Mouse (Mus musculus) intestine, postnatal 0 days (tissue): ENCODE results near the gene Etv6. TPM values are rescaled to one million over a fixed set of nuclear protein-coding genes. Genes with fewer than 3 reads are reported as not detected.
A peak's percentile ranks its signal among the peaks of the same experiment; 100 is the strongest.

ENCODE experiments used
- ATAC-seq: fragments of 200-750 bp; cut with Nextera tagmentation; 2 replicates; pipeline ENCODE4 v1.8.0; 2017; ENCODE audit warnings: mild to moderate bottlenecking, moderate TSS enrichment, moderate library complexity
- H3K27ac ChIP-seq: fragments of 300-500 bp; sonication (generic); 2 replicates; pipeline ENCODE4 v1.5.1; 2014; ENCODE audit warnings: mild to moderate bottlenecking, low read depth, low read length, moderate library complexity
- H3K27me3 ChIP-seq: fragments of 300-500 bp; sonication (generic); replicated peaks from 2 replicates; pipeline ENCODE4 v1.6.1; 2014; ENCODE audit warnings: low read length, mixed read lengths; ENCODE audit not compliant: control insufficient read depth, insufficient read depth
- H3K36me3 ChIP-seq: fragments of 300-500 bp; sonication (generic); 2 replicates; pipeline ENCODE4 v1.6.1; 2014; ENCODE audit warnings: mild to moderate bottlenecking, moderate library complexity; ENCODE audit not compliant: control insufficient read depth, insufficient read depth
- H3K4me1 ChIP-seq: fragments of 300-500 bp; sonication (generic); replicated peaks from 2 replicates; pipeline ENCODE4 v1.6.1; 2014; ENCODE audit warnings: antibody characterized with exemption, low read length, mixed read lengths; ENCODE audit not compliant: control insufficient read depth, insufficient read depth
- H3K4me2 ChIP-seq: fragments of 300-500 bp; sonication (generic); replicated peaks from 2 replicates; pipeline ENCODE4 v1.6.1; 2014; ENCODE audit warnings: low read depth, mild to moderate bottlenecking, moderate library complexity
- H3K4me3 ChIP-seq: fragments of 300-500 bp; sonication (generic); 2 replicates; pipeline ENCODE4 v1.5.1; 2014; ENCODE audit warnings: low read depth, low read length
- H3K9ac ChIP-seq: fragments of 300-500 bp; sonication (generic); 2 replicates; pipeline ENCODE4 v1.6.1; 2014; ENCODE audit warnings: mild to moderate bottlenecking, low read depth, low read length
- H3K9me3 ChIP-seq: fragments of 300-500 bp; sonication (generic); 2 replicates; pipeline ENCODE4 v1.6.1; 2016; ENCODE audit warnings: mixed run types; ENCODE audit not compliant: control insufficient read depth
- CTCF ChIP-seq: sonication (generic); IDR thresholded peaks from 2 replicates; pipeline ENCODE4 v1.5.1; 2016; ENCODE audit warnings: low read depth, mild to moderate bottlenecking, control low read depth, antibody characterized with exemption, moderate library complexity
- WGBS: fragments of 180-500 bp; shearing (Covaris S2); extraction: QIAGEN DNeasy Blood & Tissue Kit; methylation state at CpG from one replicate; pipeline ENCODE4 v1.1.7; 2014; 5-methylcytosine and 5-hydroxymethylcytosine counted together
- polyA plus RNA-seq: library from polyadenylated mRNA; unstranded; fragments of >200 nt; fragmentation: Nextera tagmentation; extraction: Ambion mirVana; gene quantifications from 2 replicates; pipeline ENCODE4 v1.2.1, GENCODE M21; 2015

The Etv6 gene
- polyA plus RNA-seq, 1 experiment from 2014 or later: 7.8 TPM

- Histone ChIP-seq H3K4me2 (0 out of 2 replicates have a peak overlapping the region, but pooled peaks have one; percentile 4), H3K9ac (no peak overlapping the region)
- 60% methylated on average over 14 of the region's 14 CpGs for WGBS
Measured at GRCm38 (mm10) chr6:134208180-134208952, 172.9 kb downstream of the Etv6 start.

DNA sequence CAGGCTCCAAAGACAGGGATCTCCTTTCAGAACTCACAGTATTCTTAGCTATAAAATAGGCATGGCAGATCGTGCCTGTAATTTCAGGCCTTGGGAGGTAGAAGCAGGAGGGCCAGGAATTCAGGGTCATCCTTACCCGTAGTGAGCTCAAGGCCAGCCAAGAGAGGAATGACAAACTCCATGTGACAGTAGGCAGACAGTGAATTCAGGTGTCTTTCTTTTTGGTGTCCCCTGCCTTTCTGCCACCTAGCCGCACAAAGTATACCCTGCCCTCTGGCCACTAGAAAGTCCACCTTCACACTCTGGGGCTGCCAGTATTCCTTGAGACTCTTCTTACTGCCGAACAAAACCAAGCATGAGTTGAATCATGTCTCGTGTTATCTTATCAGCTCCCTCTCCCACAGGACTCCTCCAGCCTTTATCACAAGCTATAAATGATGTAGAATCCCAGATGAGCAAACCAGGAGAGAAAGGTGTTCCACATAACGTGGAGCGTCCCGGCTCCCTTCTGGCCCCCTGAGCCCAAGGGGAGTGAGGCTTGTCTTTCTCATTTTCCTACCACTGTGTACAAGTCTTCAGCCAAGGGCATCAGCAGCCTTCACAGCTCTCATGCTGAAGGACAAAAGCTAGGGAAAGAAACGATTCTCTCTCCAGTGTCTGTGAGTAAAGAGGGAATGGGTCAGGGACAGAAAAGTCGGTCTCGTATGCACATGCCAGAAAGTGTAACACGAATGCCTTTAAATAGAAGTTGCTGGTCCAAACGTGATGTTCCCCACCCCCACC, 175.4 kb downstream of the Etv6 start:
- Histone ChIP-seq H3K36me3 (no peaks in the 10 kb centered on the region), H3K9me3 (no peaks in the 10 kb centered on the region), H3K27me3 (no peaks in the 10 kb centered on the region), H3K4me1 (0 out of 2 replicates have a peak, but pooled peaks cover 2% of the 10 kb centered on the region), H3K9ac (no peak overlapping the region), H3K27ac (no peak overlapping the region), H3K4me2 (no peak overlapping the region), H3K4me3 (no peak overlapping the region)
- 55% methylated on average over 13 of the region's 13 CpGs for WGBS
- no peak for TF ChIP-seq CTCF
- ATAC-seq: no peak

More at GRCm38 (mm10) chr6:134208180-134208952, 172.9 kb downstream of the Etv6 start:
- ATAC-seq: no peak
- Histone ChIP-seq H3K36me3 (no peaks in the 10 kb centered on the region), H3K27me3 (no peaks in the 10 kb centered on the region), H3K27ac (no peak overlapping the region), H3K9me3 (no peaks in the 10 kb centered on the region), H3K4me3 (no peak overlapping the region), H3K4me1 (0 out of 2 replicates have a peak, but pooled peaks cover 2% of the 10 kb centered on the region)
- no peak for TF ChIP-seq CTCF

- Histone ChIP-seq H3K36me3 (no peaks in the 10 kb centered on the region), H3K4me1 (0 out of 2 replicates have a peak, but pooled peaks cover 2% of the 10 kb centered on the region), H3K27ac (no peak overlapping the region), H3K9me3 (no peaks in the 10 kb centered on the region), H3K4me3 (no peak overlapping the region), H3K4me2 (no peak overlapping the region), H3K27me3 (no peaks in the 10 kb centered on the region), H3K9ac (no peak overlapping the region)
- no peak for ATAC-seq
- WGBS: 89% methylated on average over 9 of the region's 9 CpGs
- TF ChIP-seq CTCF: no peak
Measured at GRCm38 (mm10) chr6:134211458-134211776, 175.9 kb downstream of the Etv6 start.

DNA sequence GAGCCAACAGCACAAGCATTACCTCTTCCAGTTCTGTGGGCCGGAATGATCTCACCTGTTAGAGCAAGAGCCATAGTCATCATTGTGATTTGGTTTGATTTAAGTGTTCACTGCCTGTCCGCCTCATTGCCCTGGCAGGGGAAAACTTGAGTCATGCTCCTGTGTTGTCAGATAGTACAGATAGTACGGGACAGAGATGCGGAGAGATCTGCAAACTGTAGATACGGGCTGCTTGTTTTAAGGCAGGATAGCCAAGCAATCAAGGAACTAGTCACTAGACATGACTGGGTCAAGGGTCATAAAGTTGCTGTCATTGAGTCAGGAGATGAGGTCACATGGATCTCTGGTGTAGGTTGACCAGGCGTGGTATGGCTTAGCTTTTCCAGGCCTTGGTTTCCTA, 182.2 kb downstream of the Etv6 start:
- WGBS: 74% methylated on average over 6 of the region's 6 CpGs
- Histone ChIP-seq H3K36me3 (no peaks in the 10 kb centered on the region), H3K4me2 (no peak overlapping the region), H3K27ac (no peak overlapping the region), H3K4me3 (no peak overlapping the region), H3K9ac (no peak overlapping the region), H3K9me3 (no peaks in the 10 kb centered on the region), H3K27me3 (no peaks in the 10 kb centered on the region), H3K4me1 (no peaks in the 10 kb centered on the region; the same call in 1 of the 2 replicates)
- ATAC-seq: peak; percentile 46; the same call in 1 of the 2 replicates
- TF ChIP-seq CTCF: no peak

DNA sequence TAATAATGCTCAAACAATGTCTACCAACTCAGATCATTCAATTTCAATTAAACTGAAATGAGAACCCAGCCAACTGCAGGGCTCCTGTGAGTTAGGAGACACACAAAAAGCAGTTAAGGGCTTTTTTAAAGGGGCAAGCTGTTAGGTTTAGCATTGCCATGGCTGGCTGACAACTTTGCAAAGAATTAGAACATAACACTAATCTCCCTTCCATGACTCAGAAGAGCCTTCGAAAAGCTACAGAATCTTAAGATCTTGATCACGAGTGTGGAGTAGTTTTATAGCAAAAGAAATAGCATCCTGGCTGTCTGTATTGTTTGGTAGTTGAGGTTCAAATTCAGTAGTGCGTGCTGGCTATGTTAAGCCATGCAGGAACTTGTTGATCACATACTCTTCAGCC, 182.9 kb downstream of the Etv6 start:
- Histone ChIP-seq H3K4me2 (no peak overlapping the region), H3K9me3 (no peaks in the 10 kb centered on the region), H3K27me3 (no peaks in the 10 kb centered on the region), H3K36me3 (no peaks in the 10 kb centered on the region), H3K9ac (no peak overlapping the region), H3K4me1 (no peaks in the 10 kb centered on the region; the same call in 1 of the 2 replicates), H3K27ac (no peak overlapping the region), H3K4me3 (no peak overlapping the region)
- 88% methylated on average over 3 of the region's 3 CpGs for WGBS
- no peak for ATAC-seq
- no peak for TF ChIP-seq CTCF

DNA sequence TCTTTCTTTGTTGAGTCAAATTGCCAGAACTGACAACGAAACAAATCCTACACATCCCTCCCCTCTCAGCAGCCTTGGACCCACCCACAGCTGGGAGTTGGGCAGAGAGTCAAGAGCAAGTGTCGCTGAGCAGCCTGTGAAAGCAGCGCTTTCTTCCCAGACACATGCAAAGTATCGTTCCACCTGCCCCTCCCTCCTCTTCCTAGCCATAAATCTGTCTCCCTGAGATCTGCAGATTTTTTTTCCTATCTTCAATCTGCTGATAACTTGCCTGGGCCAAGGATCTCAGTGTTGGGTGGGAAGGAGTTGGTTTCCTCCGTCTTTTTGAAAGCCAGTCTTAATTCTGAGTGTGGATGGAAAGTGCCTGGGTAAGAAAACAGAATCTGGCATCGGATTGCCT, 183.9 kb downstream of the Etv6 start:
- H3K9ac ChIP-seq: no peak overlapping the region
- no peak for ATAC-seq
- no peak overlapping the region for H3K4me2 ChIP-seq
- H3K4me1 ChIP-seq: no peaks in the 10 kb centered on the region; the same call in 1 of the 2 replicates
- no peak overlapping the region for H3K4me3 ChIP-seq
- H3K27me3 ChIP-seq: no peaks in the 10 kb centered on the region
- 0 out of 2 replicates have a peak, but pooled peaks cover 3% of the 10 kb centered on the region for H3K36me3 ChIP-seq
- no peak for TF ChIP-seq CTCF
- no peaks in the 10 kb centered on the region for H3K9me3 ChIP-seq
- no peak overlapping the region for H3K27ac ChIP-seq
- WGBS: 24% methylated on average over 6 of the region's 6 CpGs
